ENCODE assay signal across 8 mouse cellular contexts in genomic region chr4:95353894-95354319, GRCm38 (mm10).
DNase-seq lines count a peak whose midpoint lies in the region; ATAC-seq and TF ChIP-seq lines count a peak whose summit lies in the region.

No protein-coding gene starts in this region.

- ATAC-seq in heart, embryonic 14.5 days (ENCODE audit: insufficient number of reproducible peaks, insufficient read depth, low FRiP score, low read depth): peak; percentile 43; the same call in 1 of the 2 replicates
- peak; percentile 94 for ATAC-seq in lung, embryonic 16.5 days (ENCODE audit: low read depth)
- 0 out of 2 replicates have a peak, but pooled peaks have one; percentile 29 for ATAC-seq in stomach, postnatal 0 days (ENCODE audit: low FRiP score, low TSS enrichment)

- H3K36me3 ChIP-seq in heart, embryonic 14.5 days (ENCODE audit: control insufficient read depth, insufficient read depth, low read length): no peaks in the 10 kb centered on the region
- no peaks in the 10 kb centered on the region for H3K36me3 ChIP-seq in lung, embryonic 16.5 days (ENCODE audit: control insufficient read depth, insufficient read depth, low read length)
- no peaks in the 10 kb centered on the region for H3K36me3 ChIP-seq in stomach, postnatal 0 days (ENCODE audit: control insufficient read depth, insufficient read depth, low read length)

- peaks cover 0 to 6% of the 10 kb centered on the region in 2 experiments; a peak in 1 of 4 replicates for H3K4me1 ChIP-seq in heart, embryonic 14.5 days (ENCODE audit: control insufficient read depth in 2 of 2, insufficient read depth in 2 of 2, low read length in 2 of 2)
- peaks cover 4% of the 10 kb centered on the region; the same call in 1 of the 2 replicates for H3K4me1 ChIP-seq in lung, embryonic 16.5 days (replicated peaks; ENCODE audit: control insufficient read depth, insufficient read depth, low read length)
- no peaks in the 10 kb centered on the region for H3K4me1 ChIP-seq in stomach, postnatal 0 days (replicated peaks; ENCODE audit: control insufficient read depth, insufficient read depth)

- H3K4me3 ChIP-seq in heart, embryonic 14.5 days (ENCODE audit: control insufficient read depth in 1 of 2, insufficient read depth in 1 of 2, low read depth in 1 of 2, low read length in 2 of 2): no peak overlapping the region
- H3K4me3 ChIP-seq in lung, embryonic 16.5 days (ENCODE audit: low read length): no peak overlapping the region
- H3K4me3 ChIP-seq in stomach, postnatal 0 days (ENCODE audit: low read depth, low read length): no peak overlapping the region

- 66% methylated on average over 7 of the region's 7 CpGs for WGBS in heart, embryonic 14.5 days
- 41% methylated on average over 7 of the region's 7 CpGs for WGBS in lung, embryonic 16.5 days
- 55% methylated on average over 7 of the region's 7 CpGs for WGBS in stomach, postnatal 0 days

- no peak for TF ChIP-seq CTCF in stomach, postnatal 0 days (IDR thresholded peaks at IDR 0.05; ENCODE audit: low read depth)

- H3K9ac ChIP-seq in heart, embryonic 14.5 days (ENCODE audit: low read length): no peak overlapping the region
- no peak overlapping the region for H3K9ac ChIP-seq in lung, embryonic 16.5 days (ENCODE audit: low read length)
- no peak overlapping the region for H3K9ac ChIP-seq in stomach, postnatal 0 days (ENCODE audit: low read length)

- no peak for TF ChIP-seq EP300 in stomach, postnatal 0 days (optimal IDR thresholded peaks at IDR 0.05)

- H3K27me3 ChIP-seq in heart, embryonic 14.5 days (ENCODE audit: control insufficient read depth, insufficient read depth, low read length): no peaks in the 10 kb centered on the region
- no peaks in the 10 kb centered on the region for H3K27me3 ChIP-seq in lung, embryonic 16.5 days (ENCODE audit: control insufficient read depth, insufficient read depth, low read depth, low read length)
- no peaks in the 10 kb centered on the region for H3K27me3 ChIP-seq in stomach, postnatal 0 days (ENCODE audit: control insufficient read depth, insufficient read depth, low read length)

- H3K27ac ChIP-seq in heart, embryonic 14.5 days (replicated peaks in 1 of 2; ENCODE audit: control insufficient read depth in 1 of 2, insufficient read depth in 1 of 2, low read depth in 2 of 2, low read length in 2 of 2): peak overlapping the region; percentile 42 to 65
- H3K27ac ChIP-seq in lung, embryonic 16.5 days (ENCODE audit: low read length): peak overlapping the region; percentile 66
- no peak overlapping the region; the same call in 1 of the 2 replicates for H3K27ac ChIP-seq in stomach, postnatal 0 days (replicated peaks)

- intact Hi-C loops in left cerebral cortex, postnatal 10 days (cut with DNase I): no loop called here

- peak; percentile 13 to 63 for DNase-seq in left cerebral cortex, postnatal 10 days (ENCODE audit: extremely low spot score in 1 of 2, low spot score in 2 of 2)
- DNase-seq in left cerebral cortex, adult 9 months (ENCODE audit: low spot score in 2 of 2): no peak
- peak; percentile 48 for DNase-seq in embryo, embryonic 10.5 days (ENCODE audit: low spot score)
- DNase-seq in kidney, adult 8-10 months: peak; percentile 62 to 74
- no peak for DNase-seq in stomach, postnatal 0 days (ENCODE audit: low spot score)
- no peak for DNase-seq in urinary bladder, adult 18-20 months (ENCODE audit: low spot score in 2 of 2)

- H3K9me3 ChIP-seq in heart, embryonic 14.5 days (ENCODE audit: control insufficient read depth, low read length): no peaks in the 10 kb centered on the region
- no peaks in the 10 kb centered on the region for H3K9me3 ChIP-seq in lung, embryonic 16.5 days (ENCODE audit: control insufficient read depth, low read length)
- no peaks in the 10 kb centered on the region for H3K9me3 ChIP-seq in stomach, postnatal 0 days (ENCODE audit: control insufficient read depth, low read length)

- no peak overlapping the region for H3K4me2 ChIP-seq in heart, embryonic 14.5 days (ENCODE audit: low read length)
- H3K4me2 ChIP-seq in lung, embryonic 16.5 days (ENCODE audit: low read depth, low read length): no peak overlapping the region
- no peak overlapping the region for H3K4me2 ChIP-seq in stomach, postnatal 0 days (replicated peaks; ENCODE audit: low read depth)

Comparison
In these comparisons a context has a peak if more than half of its experiments do, and no peak if none do; other contexts are left out.
1. DNase-seq: peak in left cerebral cortex, postnatal 10 days (2 of 2), embryo, embryonic 10.5 days (single experiment) and kidney, adult 8-10 months (2 of 2); none in left cerebral cortex, adult 9 months (0 of 2), stomach, postnatal 0 days (single experiment) and urinary bladder, adult 18-20 months (0 of 2).
2. ATAC-seq: peak in every context shown above with its lines; median percentile 94 in lung, embryonic 16.5 days; 43 in heart, embryonic 14.5 days; 29 in stomach, postnatal 0 days.